Mouse (Mus musculus) olfactory bulb, adult 2 months (tissue): ENCODE data around the gene Pramef20.

Source experiments
- CTCF ChIP-seq: fragments of 200-500 bp; IDR thresholded peaks from 2 replicates; pipeline ENCODE4 v1.5.1; 2012; ENCODE audit warnings: low read depth, mild to moderate bottlenecking, low read length, moderate library complexity; ENCODE audit not compliant: insufficient read depth
- POLR2A ChIP-seq: fragments of 200-500 bp; IDR thresholded peaks from 2 replicates; pipeline ENCODE4 v1.6.1; 2012; ENCODE audit warnings: mild to moderate bottlenecking, low read depth, low read length, moderate library complexity; ENCODE audit not compliant: insufficient read depth

- TF ChIP-seq POLR2A = no peak
- TF ChIP-seq CTCF = no peak
Observed at GRCm38 (mm10) chr4:144420644-144421043, 42.9 kb upstream of the Pramef20 start.
